Mouse (Mus musculus) retina, embryonic 14.5 days (tissue): Measurements from ENCODE around the gene Edn3.
A peak's percentile ranks its signal among the peaks of the same experiment; 100 is the strongest.

Source experiments
- DNase-seq: peaks from one replicate; pipeline ENCODE4 v3.0.0-alpha.2; 2015; ENCODE audit warnings: low spot score

Edn3 gene

DNA sequence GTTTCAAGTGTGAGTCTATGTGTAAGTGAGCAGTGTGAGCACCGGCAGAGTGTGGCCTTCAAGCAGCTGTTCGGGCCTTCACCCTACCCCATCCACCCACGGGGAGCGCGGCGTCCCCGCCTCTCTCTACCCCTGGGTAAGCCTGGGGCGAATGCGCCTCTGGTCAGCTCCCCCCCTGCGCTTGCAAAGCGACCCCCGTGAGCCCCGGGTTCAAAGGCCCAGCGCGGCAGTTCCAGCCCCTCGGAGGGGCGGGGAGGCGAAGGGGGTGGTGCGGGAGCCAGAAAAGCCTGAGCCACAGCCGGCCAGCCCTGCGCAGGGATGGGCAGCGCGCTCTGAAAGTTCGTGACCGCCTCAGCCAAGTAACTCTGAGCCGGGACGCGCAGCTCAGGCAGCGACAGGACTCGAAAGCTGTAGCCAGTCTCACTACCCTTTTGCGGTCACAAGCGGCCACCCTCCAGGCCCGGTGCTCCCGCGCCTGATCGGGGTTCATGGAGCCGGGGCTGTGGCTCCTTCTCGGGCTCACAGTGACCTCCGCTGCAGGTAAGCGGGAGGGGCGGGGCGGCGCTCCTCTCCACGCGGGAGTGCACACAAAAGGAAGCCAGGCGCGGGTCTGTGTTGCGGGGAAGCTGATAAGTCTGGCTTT, at the start of gene Edn3:
Edn3 (plus strand) TSS at position 141 of the 643 bp plus-strand sequence.
- DNase-seq: peak; percentile 38

DNA sequence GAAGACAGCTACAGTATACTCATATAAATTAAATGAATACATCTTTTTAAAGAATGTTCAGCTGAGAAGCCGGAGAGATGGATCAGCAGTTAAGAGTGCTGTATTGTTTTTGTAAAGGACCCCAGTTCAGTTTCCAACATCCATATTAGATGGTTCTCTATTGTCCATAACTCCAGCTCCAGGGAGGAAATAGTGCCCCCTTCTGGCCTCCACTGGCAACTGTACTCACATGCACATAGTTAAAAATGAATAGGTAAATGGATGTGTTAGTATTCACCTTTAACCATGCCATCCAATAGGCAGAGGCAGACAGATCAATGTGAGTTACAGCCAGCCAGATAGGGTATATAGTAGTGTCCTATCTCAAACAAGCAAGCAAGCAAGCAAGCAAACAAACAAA, 48.4 kb upstream of the Edn3 start:
- DNase-seq: no peak

DNA sequence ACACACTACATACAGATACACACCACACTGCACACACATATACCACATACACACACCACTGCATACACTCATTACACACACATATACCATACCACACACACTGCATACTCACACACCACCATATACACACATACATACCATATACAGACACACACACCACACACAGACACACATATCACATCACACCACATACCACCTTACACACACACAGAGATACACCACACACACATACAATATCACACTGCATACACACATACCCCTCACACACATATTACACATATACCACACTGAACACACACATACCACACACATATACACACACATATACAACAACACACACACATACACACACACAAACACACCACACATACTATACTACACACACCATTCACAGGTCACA, 44.5 kb upstream of the Edn3 start:
- no peak for DNase-seq

DNA sequence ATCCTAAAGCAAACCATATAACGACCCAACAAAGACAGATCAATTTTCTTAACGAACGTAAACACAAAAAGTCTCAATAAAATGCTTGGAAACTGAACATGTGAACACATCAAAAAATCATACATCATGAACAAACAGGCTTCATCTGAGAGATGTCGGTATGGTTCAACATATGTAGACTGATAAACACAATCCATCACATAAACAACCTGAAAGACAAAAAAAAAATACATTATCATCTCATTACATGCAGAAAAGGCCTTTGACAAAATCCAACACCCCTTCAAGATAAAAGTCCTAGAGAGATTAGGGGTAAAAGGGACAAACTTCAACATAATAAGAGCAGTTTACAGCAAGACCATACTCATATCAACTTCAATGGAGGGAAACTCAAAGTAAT, 42.6 kb upstream of the Edn3 start:
- no peak for DNase-seq

GRCm38 (mm10) chr2:174727114-174727823, 33.1 kb upstream of the Edn3 start:
- no peak for DNase-seq

DNA sequence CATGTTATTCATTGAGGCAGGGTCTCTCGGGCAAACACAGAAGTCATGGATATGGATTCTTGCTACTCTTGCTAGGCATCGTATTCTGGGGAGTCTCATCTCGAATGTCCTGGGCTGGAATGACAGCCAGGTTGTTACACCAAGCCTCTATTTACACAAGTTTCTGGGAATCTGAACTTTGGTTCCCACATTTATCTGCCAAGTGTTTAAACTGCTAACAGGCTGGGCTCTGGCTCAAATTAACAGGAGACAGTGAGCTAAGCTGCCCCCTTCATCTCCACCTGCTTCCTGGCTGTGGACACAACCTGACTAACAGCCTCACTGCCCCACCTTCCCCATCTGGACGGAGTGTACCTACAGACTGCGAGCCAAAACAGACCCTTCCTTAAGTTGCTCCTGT, 28.5 kb upstream of the Edn3 start:
- DNase-seq: no peak

DNA sequence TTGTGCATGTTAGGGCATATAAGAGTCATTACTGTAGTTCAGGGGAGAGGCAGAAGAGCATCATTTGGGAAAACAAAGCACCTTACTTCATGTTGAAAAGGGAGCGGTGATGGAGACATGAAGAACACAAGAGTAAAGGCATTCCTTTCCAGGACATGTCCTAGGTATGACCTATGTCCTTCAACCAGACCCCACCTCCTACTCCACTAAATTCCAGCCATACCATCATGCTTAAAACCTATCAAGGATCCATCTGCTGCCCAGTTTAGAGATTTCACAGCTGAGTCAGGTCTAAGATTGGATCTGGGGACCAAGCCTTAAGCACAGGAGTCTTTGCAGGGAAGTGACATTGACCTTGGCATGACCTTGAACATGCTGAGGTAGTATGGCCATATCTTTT, 25.1 kb upstream of the Edn3 start:
- DNase-seq: no peak

- DNase-seq: no peak
Measured at GRCm38 (mm10) chr2:174747182-174747581, 13.2 kb upstream of the Edn3 start.

GRCm38 (mm10) chr2:174748381-174748780, 12.0 kb upstream of the Edn3 start:
- no peak for DNase-seq

DNA sequence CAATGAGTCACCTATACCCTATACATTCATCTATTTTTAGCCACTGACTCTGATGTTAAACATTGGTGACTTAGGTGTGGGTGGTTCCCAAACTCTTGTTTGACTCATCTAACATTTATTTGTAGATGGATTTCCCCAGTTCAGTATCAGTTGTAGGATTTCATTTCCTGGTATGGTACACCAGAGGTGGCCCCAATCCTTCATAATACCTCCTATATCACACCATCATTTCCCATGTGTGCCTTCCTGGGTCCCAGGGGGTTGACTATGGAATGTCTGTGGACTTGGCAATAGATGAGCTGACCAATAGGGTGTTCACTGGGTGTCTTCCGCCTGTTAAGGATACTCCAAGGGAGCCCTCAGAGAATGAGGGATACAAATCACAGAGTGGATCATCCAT, 7.2 kb upstream of the Edn3 start:
- DNase-seq: no peak

DNA sequence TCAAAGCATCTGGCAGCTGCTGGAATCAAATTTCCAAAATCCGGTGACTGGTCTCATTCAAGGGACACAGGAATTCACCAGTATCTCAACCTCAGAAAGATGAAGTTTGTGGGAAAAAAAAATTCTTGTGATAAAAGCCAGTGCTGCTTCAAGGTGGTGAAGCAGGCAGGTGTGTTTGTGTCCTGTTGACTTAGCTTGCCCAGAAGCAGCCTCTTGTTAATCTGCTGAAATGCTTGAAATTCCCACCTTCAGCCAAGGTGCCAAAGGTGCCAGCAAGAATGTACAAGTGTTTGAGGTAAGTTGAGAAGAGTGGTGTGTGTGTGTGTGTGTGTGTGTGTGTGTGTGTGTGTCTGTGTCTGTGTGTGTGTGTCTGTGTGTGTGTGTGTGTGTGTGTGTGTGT, 6.2 kb upstream of the Edn3 start:
- DNase-seq: no peak

GRCm38 (mm10) chr2:174759189-174759588, 1.2 kb upstream of the Edn3 start:
- DNase-seq: no peak

GRCm38 (mm10) chr2:174761452-174762101, 1.2 kb downstream of the Edn3 start:
- no peak for DNase-seq

DNA sequence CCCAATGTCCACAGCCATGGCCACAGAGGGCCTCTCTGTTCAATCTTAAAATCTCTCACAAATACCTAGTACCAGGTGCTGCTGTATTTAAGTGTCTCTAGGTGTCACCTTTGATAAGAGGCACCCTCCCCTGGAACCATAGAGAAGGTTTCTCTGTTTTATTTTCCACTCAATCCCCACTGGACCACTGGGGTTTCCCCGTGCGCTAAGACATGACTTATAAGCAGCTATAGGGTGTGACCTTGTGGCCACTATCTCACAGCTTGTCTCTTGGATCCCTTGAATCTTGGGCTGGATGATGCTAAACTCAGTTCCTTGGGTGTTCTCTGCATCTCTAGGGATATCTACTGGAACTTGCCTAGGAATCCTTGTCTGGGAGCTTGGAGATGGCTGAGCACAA, 1.9 kb downstream of the Edn3 start:
- DNase-seq: no peak

- DNase-seq: no peak
Measured at GRCm38 (mm10) chr2:174768891-174769528, 8.6 kb downstream of the Edn3 start.

DNA sequence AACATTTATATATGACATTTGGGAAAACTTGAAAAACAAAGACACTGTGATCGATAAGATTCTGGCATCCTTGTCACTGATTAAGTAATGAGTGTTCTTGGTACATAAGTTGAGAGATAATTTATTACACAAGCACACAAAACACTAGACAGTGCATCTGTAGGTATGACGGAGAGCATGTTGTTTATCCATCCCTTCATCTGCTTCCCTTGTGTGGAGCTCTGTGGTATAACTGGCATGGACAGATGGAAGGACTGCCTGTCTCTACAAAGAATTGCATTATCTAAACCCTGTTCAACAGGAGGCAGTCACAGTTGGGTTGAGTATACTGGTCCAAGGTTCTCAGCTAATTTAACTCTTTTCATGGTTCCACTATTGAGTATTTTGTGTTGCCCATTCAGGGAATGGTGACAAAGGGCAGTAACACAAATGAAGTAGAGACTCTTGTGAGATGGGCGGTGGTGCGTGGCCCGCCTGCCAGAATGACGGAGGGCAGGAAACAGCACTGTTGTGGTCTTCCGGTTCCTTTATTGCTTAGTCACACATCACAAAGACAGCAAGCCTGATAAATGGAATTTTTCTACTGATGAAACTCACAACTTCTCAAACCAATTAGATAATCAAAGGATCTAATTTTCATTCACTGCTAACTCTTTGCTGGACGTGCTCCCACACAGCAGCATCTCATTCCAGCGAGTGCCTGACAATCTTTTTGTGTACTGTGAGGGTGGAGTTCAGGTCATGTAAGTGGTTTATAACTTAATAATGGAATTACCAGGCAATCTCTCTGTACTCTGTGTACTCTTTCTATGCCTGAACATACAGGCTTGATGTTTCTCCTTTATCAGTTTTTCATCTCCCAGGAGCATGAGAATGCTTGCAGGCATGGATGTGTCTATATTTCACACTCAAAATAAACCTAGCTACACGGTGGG, 14.0 kb downstream of the Edn3 start:
- no peak for DNase-seq

- no peak for DNase-seq
Measured at GRCm38 (mm10) chr2:174782016-174782415, 21.6 kb downstream of the Edn3 start.

DNA sequence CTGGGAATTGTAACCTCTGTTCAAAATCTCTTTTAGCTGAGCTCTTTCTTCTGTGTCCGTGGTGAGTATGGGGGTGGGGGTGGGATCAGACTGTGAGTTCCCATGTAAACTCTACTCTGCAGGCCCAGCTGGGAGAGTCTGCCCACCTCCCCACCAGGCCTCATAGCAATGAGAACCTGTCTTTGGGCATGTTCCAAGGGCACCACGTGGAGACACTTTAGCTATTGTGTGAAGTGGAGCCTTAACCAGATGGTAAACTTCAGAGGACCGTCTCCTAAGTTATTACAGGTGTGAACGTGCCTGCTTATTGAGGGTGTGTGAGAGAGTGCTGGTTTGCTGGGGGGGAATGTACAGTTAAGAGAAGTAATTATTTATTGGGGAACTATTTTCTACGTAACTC, 22.5 kb downstream of the Edn3 start:
- no peak for DNase-seq

DNA sequence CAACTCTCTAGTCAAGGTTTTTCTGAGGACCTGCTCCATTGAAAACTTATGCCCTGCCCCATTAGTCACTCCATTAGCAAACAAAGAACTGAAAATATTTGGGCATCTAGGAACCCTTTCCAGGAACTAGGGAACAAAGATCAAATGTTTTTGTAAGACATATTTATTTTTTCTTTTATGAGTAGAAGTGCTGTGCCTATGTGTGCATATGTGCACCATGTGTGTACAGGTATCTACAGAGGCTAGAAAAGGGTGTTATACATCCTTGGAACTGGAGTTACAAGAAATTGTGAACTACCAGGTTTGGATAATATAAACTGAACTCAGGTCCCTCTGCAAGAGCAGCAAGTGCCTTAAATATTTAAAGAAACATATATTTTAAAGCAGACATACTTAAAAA, 28.4 kb downstream of the Edn3 start:
- no peak for DNase-seq

GRCm38 (mm10) chr2:174792436-174793125, 32.2 kb downstream of the Edn3 start:
- no peak for DNase-seq

DNA sequence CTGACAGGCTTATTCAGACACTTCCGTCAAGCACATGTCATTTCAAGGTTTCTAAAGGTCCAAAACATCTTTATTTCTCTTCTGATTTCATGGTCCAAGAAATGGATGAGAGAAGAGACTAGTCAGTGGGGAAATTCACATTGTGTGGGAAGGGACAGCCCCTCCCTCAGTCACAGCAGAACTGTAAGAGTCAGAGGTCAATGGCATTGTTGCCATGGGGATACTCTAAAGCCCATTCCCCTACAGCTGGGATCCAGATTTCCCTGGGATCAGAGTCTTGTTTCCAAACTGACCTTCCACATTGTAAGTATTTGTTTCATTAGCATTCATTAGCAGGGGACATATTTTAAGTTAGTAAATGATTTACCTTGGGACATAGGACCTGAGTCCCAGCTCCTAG, 32.8 kb downstream of the Edn3 start:
- no peak for DNase-seq
